Mouse (Mus musculus) liver, adult 2 months (tissue): ENCODE measurements at regions not wholly inside any gene's neighbourhood (a gene's known extent, or its start where the extent isn't known, plus 50 kb on each side); places are given as distances from the start of the nearest gene placed in this dataset.

ENCODE experiments used
- DNase-seq: peaks from one replicate; pipeline ENCODE4 v3.0.0-alpha.2; 2011; ENCODE audit warnings: low read depth, low spot score; ENCODE audit errors: extremely low read depth
- H3K27ac ChIP-seq: fragments of 200-500 bp; replicated peaks from 2 replicates; pipeline ENCODE4 v1.5.1; 2012; ENCODE audit warnings: low read depth, mild to moderate bottlenecking, control low read depth, inconsistent platforms, low read length; ENCODE audit not compliant: insufficient read depth
- H3K27me3 ChIP-seq: fragments of 200-500 bp; 2 replicates; pipeline ENCODE4 v1.6.1; 2012; ENCODE audit warnings: mild to moderate bottlenecking, moderate library complexity, low read length, inconsistent platforms; ENCODE audit not compliant: control insufficient read depth, insufficient read depth
- H3K36me3 ChIP-seq: fragments of 200-500 bp; 2 replicates; pipeline ENCODE4 v1.6.1; 2012; ENCODE audit warnings: low read length, inconsistent platforms; ENCODE audit not compliant: control insufficient read depth, insufficient read depth
- H3K4me1 ChIP-seq: fragments of 200-500 bp; 2 replicates; pipeline ENCODE4 v1.6.1; 2011; ENCODE audit warnings: low read length; ENCODE audit not compliant: control insufficient read depth, insufficient read depth
- H3K4me3 ChIP-seq: fragments of 200-500 bp; 2 replicates; pipeline ENCODE4 v1.5.1; 2011; ENCODE audit warnings: low read depth, mild to moderate bottlenecking, control low read depth, low read length, moderate library complexity; ENCODE audit not compliant: insufficient read depth
- H3K79me2 ChIP-seq: fragments of 200-500 bp; 2 replicates; pipeline ENCODE4 v1.6.1; 2012; ENCODE audit warnings: inconsistent platforms, mild to moderate bottlenecking, low read length, moderate library complexity; ENCODE audit not compliant: control insufficient read depth, insufficient read depth
- H3K9ac ChIP-seq: fragments of 200-500 bp; 2 replicates; pipeline ENCODE4 v1.6.1; 2012; ENCODE audit warnings: low read depth, mild to moderate bottlenecking, control low read depth, inconsistent platforms, low read length
- CTCF ChIP-seq: fragments of 200-500 bp; IDR thresholded peaks from 2 replicates; pipeline ENCODE4 v1.5.1; 2011; ENCODE audit warnings: low read depth, low read length, control low read depth
- POLR2A ChIP-seq: fragments of 200-500 bp; IDR thresholded peaks from 2 replicates; pipeline ENCODE4 v1.6.1; 2011; ENCODE audit warnings: low read length, control low read depth; ENCODE audit not compliant: insufficient read depth; ENCODE audit errors: extremely low read depth
- WGBS: fragments of 180-500 bp; shearing (Covaris S2); methylation state at CpG from one replicate; pipeline ENCODE4 v1.1.7; 2018; 5-methylcytosine and 5-hydroxymethylcytosine counted together

- no peaks in the 10 kb centered on the region for H3K79me2 ChIP-seq
- no peak for DNase-seq
- H3K27me3 ChIP-seq: no peaks in the 10 kb centered on the region
- no peaks in the 10 kb centered on the region for H3K4me1 ChIP-seq
- 79% methylated on average over 4 of the region's 4 CpGs for WGBS
- H3K36me3 ChIP-seq: no peaks in the 10 kb centered on the region
- TF ChIP-seq POLR2A (no peak), CTCF (no peak)
- no peak overlapping the region for H3K27ac ChIP-seq
- no peak overlapping the region for H3K4me3 ChIP-seq
- H3K9ac ChIP-seq: no peak overlapping the region
Observed at GRCm38 (mm10) chr2:11012312-11012860, 159.5 kb upstream of the Prkcq start.

- H3K27me3 ChIP-seq: no peaks in the 10 kb centered on the region
- no peak overlapping the region for H3K9ac ChIP-seq
- no peaks in the 10 kb centered on the region for H3K36me3 ChIP-seq
- no peak for DNase-seq
- TF ChIP-seq POLR2A (no peak), CTCF (no peak)
- no peak overlapping the region for H3K27ac ChIP-seq
- H3K79me2 ChIP-seq: no peaks in the 10 kb centered on the region
- no peak overlapping the region for H3K4me3 ChIP-seq
- 84% methylated on average over 3 of the region's 3 CpGs for whole genome bisulfite sequencing
- no peaks in the 10 kb centered on the region for H3K4me1 ChIP-seq
Observed at GRCm38 (mm10) chr2:11013154-11013553, 158.8 kb upstream of the Prkcq start.

- no peak for TF ChIP-seq CTCF
- no peak for TF ChIP-seq POLR2A
- no peak overlapping the region for H3K27ac ChIP-seq
- no peak for DNase-seq
- H3K36me3 ChIP-seq: no peaks in the 10 kb centered on the region
- no peaks in the 10 kb centered on the region for H3K27me3 ChIP-seq
- H3K79me2 ChIP-seq: no peaks in the 10 kb centered on the region
- 55% methylated on average over 1 of the region's 1 CpGs for WGBS
- no peaks in the 10 kb centered on the region for H3K4me1 ChIP-seq
- no peak overlapping the region for H3K9ac ChIP-seq
- H3K4me3 ChIP-seq: no peak overlapping the region
Observed at GRCm38 (mm10) chr2:11016446-11016845, 155.5 kb upstream of the Prkcq start.

- no peak for DNase-seq
- 67% methylated on average over 4 of the region's 4 CpGs for WGBS
- TF ChIP-seq POLR2A (no peak), CTCF (no peak)
- H3K4me1 ChIP-seq: no peaks in the 10 kb centered on the region
- no peaks in the 10 kb centered on the region for H3K27me3 ChIP-seq
- no peak overlapping the region for H3K9ac ChIP-seq
- no peak overlapping the region for H3K27ac ChIP-seq
- no peaks in the 10 kb centered on the region for H3K36me3 ChIP-seq
- H3K79me2 ChIP-seq: no peaks in the 10 kb centered on the region
- no peak overlapping the region for H3K4me3 ChIP-seq
Observed at GRCm38 (mm10) chr2:11032891-11033290, 139.0 kb upstream of the Prkcq start.

- Histone ChIP-seq H3K27me3 (no peaks in the 10 kb centered on the region), H3K27ac (no peak overlapping the region), H3K9ac (no peak overlapping the region), H3K36me3 (no peaks in the 10 kb centered on the region), H3K4me3 (no peak overlapping the region), H3K79me2 (no peaks in the 10 kb centered on the region), H3K4me1 (no peaks in the 10 kb centered on the region)
- TF ChIP-seq POLR2A (no peak), CTCF (no peak)
- DNase-seq: no peak
- 90% methylated on average over 1 of the region's 1 CpGs for WGBS
Observed at GRCm38 (mm10) chr2:11034178-11034577, 137.7 kb upstream of the Prkcq start.

- Histone ChIP-seq H3K27ac (no peak overlapping the region), H3K27me3 (no peaks in the 10 kb centered on the region), H3K36me3 (no peaks in the 10 kb centered on the region), H3K4me3 (no peak overlapping the region), H3K79me2 (no peaks in the 10 kb centered on the region), H3K4me1 (no peaks in the 10 kb centered on the region), H3K9ac (no peak overlapping the region)
- no peak for DNase-seq
- TF ChIP-seq POLR2A (no peak), CTCF (no peak)
- WGBS: 77% methylated on average over 11 of the region's 11 CpGs
Observed at GRCm38 (mm10) chr2:11037343-11037742, 134.6 kb upstream of the Prkcq start.
